Mouse (Mus musculus): ENCODE measurements at regions not wholly inside any gene's neighbourhood (a gene's known extent, or its start where the extent isn't known, plus 50 kb on each side); places are given as distances from the start of the nearest gene placed in this dataset.
A peak's percentile ranks its signal among the peaks of the same experiment; 100 is the strongest.
"Not testable (repeated sequence)": the region's sequence is repeated elsewhere in the genome, so short reads cannot be mapped to it uniquely, and the experiment has no call there.

DNA sequence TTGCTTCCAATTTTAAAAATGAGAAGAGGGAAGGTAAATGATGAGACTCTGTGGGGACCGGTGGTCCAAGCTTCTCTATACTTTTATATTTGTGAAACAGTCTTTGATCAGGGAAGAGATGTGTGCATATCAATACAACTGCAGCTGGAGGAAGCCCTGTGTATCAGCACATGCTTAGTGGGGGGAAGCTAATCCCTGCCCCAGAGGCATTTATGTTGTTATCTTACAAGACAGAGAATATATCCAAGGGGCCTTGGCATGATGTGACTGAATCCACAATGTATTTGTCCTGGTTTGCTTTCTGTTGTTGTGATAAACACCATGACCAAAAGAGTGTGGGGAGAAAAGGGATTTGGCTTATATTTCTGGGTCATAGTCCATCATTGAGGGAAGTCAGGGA lies 105.2 kb upstream of the C9orf72 start:
- DNase-seq, result no peak

DNA sequence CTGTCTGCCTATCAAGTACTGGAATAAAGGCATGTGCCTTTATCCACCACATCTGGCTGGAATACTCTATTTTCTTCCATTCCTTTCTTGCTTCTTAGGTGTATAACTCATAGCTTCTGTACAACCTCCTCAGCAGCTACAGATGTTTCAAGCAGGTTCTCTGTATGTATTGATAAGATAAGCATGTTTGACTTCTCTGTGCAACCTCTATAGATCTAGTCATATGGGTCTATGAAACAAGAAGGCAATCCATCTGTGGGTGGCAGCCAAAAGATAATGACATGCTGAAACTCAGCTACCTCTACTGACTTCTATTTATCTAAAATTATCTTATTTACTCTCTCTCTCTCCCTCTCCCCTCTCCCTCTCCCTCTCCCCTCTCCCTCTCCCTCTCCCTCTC lies 99.3 kb upstream of the C9orf72 start:
- no peak for DNase-seq

DNA sequence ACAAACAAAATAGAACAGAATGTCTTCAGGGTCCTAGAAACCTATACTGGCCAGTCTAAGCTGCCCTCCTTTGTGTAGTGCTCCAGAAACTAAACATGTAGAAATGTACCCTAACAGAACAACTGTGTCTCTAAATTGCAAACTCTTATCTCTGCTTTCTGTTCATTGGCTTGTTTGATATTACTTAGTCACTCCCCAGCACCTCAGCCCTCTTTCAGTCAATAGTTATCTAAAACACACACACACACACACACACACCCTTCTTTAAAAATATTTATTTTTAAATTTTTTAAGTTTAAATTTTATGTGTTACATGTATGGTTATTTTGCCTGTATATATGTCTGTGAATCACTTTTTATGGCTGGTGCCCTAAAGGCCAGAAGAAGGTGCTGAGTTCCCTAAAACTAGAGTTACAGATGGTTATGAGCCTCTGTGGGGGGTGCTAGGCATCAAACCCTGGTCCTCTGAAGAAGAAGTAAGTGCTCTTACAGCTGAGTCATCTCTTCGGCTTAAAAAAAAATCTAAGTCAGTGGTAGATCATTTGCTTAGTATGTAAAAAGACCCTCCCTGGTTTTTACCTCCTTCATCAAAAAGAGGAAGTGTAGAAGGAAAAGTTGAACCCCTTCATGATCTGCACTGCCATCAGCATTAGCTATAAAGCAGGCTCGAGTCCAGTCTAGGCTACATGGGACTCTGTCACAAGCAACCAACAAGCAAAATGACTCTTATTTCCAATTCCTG lies 96.6 kb upstream of the C9orf72 start:
- DNase-seq, result no peak

DNA sequence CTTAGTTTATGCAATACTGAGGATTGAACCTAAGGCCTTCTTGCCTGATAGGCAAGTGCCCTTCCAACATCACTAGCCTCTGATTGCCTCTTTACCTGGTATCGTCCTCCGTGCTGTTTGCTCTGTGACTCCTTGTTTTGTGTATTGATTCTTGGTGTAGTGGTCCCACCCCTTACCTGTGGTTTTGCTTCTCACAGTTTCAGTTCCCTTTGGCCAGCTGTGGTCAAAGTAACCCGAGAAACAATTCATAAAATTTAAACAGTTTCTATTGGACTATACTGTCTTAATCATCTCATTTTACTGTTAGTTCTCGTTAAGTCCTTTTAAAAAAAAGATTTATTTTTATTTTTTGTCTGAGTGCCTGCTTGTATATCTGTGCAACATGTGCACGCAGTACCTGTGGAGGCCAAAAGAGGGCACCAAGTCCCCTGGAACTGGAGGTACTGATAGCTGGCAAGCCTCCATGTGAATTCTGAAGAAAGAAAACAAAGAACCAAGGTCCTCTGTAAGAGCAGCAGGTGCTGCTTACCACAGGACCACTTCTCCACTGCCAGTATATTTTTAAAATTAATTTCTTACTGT lies 84.5 kb upstream of the C9orf72 start:
- DNase-seq, result peak; percentile 65

DNA sequence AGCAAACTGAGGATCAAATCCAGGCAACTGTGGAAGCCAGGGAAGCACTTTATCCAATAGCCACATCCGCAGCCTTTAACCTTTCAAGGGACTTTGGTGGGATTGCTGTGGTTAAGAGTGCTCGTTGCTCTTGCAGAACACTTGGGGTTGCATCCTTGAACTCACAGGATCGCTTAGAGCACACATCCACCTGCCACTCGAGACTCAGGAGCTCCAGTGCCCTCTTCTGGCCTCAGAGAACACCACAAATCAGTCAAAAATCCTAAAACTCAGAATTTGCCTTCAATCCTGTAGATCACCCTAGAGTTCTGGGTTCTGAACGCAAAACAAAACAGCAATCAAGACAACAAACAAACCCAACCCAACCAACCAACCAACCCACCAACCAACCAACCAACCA lies 82.2 kb upstream of the C9orf72 start:
- no peak for DNase-seq

DNA sequence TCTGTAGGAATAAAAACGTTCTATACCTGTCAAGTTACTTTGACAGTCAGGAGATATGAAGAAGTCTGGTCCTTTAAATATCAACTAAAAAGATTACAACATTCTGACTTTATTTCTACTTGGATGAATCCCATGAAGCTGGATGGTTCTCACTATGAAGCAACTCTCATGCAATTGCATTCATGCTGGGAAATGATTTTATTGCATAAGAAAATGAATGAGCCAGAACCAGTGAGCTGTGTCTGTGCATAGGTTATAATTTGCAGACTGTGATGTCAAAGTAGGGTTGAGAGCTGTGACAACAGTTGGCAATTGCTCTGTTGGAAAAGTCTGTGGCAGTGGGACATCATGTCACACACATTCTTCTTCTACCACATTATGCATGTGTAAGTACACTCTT lies 79.2 kb upstream of the C9orf72 start:
- DNase-seq, result no peak

DNA sequence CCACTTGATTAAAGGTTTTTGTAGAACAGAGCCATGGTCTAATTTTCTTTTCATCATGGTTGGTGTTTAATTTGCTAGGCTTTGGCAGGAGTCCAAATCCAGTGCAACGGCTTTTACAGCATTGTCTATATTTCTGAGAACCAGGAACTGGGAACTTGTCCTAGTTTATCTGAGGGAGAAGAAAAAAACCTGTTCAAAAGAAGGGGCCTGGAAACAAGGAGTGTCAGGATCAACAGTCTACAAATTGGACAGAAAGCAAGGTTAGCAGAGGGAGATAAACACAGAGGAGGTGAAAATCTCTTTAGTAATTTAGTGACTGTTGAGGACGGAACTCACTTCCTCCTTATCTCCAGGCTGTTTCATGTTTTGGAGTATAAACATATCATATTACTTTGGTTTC lies 74.9 kb upstream of the C9orf72 start:
- no peak for DNase-seq

DNA sequence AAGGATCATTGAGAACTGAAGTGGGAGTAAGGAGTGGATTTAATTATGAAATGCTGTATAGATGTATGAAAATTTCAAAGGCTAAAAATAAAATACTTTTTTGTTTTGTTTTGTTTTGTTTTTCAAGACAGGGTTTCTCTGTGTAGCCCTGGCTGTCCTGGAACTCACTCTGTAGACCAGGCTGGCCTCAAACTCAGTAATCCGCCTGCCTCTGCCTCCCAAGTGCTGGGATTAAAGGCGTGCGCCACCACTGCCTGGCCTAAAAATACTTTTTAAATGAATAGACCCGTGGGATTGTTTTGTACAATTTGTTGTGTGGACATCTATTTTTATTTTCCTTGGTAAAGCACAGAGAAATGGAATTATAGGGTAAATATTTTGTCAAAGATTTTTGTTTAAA lies 74.4 kb upstream of the C9orf72 start:
- not testable (repeated sequence) for DNase-seq

DNA sequence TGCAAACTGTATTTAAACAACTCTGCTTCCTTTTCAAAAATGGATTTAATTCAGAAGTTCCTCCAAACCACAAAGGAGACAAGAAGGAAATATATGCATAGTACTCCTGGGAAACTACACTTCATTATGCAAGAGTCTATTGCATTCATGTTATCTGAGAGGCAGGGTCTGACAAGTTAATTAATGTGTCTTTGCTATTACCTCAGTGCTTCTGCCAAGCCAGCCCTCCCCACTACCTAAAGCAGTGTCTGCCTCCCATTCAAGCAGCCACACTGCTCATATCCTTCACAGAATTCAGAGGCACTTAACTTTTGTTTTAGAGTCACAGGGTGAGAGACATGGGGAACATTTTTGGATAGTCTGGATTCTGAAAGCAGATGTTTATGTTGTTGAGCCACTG lies 58.6 kb upstream of the C9orf72 start:
- DNase-seq, result no peak
